Comparison of ENCODE assay signal across 8 mouse cellular contexts in genomic region chr7:110941701-110942530, GRCm38 (mm10). TPM values are rescaled to one million over a fixed set of nuclear protein-coding genes. Genes with fewer than 3 reads are reported as not detected.
DNase-seq lines count a peak whose midpoint lies in the region; ATAC-seq and TF ChIP-seq lines count a peak whose summit lies in the region.

No protein-coding gene starts in this region.

- peak; percentile 65 for ATAC-seq in stomach, postnatal 0 days (ENCODE audit: low FRiP score, low TSS enrichment)
- ATAC-seq in midbrain, embryonic 16.5 days = no peak
- no peak for ATAC-seq in monocyte, adult 5-6 weeks (replicated peaks; ENCODE audit: insufficient number of reproducible peaks, low FRiP score, low TSS enrichment, poor library complexity, severe bottlenecking)

- no peaks in the 10 kb centered on the region for H3K9me3 ChIP-seq in heart, embryonic 10.5 days
- no peaks in the 10 kb centered on the region for H3K9me3 ChIP-seq in stomach, postnatal 0 days (ENCODE audit: control insufficient read depth, low read length)
- H3K9me3 ChIP-seq in midbrain, embryonic 16.5 days (replicated peaks; ENCODE audit: control insufficient read depth, low read length, poor library complexity, severe bottlenecking) = no peaks in the 10 kb centered on the region

- H3K4me3 ChIP-seq in brown adipose tissue, adult 24 weeks (ENCODE audit: insufficient read depth, low read depth, low read length) = no peak overlapping the region
- no peak overlapping the region for H3K4me3 ChIP-seq in heart, embryonic 10.5 days
- H3K4me3 ChIP-seq in stomach, postnatal 0 days (ENCODE audit: low read depth, low read length) = no peak overlapping the region
- H3K4me3 ChIP-seq in midbrain, embryonic 16.5 days (ENCODE audit: low read depth, low read length) = no peak overlapping the region

- TF ChIP-seq EP300 in stomach, postnatal 0 days (optimal IDR thresholded peaks at IDR 0.05) = no peak

- 43% methylated on average over 6 of the region's 6 CpGs for WGBS in heart, embryonic 10.5 days
- 47% methylated on average over 6 of the region's 6 CpGs for WGBS in stomach, postnatal 0 days
- 59% methylated on average over 6 of the region's 6 CpGs for WGBS in midbrain, embryonic 16.5 days

- no peak for TF ChIP-seq CTCF in stomach, postnatal 0 days (IDR thresholded peaks at IDR 0.05; ENCODE audit: low read depth)

- peak overlapping the region; percentile 70 for H3K27ac ChIP-seq in brown adipose tissue, adult 24 weeks (replicated peaks; ENCODE audit: low read depth, low read length)
- H3K27ac ChIP-seq in heart, embryonic 10.5 days = peak overlapping the region; percentile 69
- H3K27ac ChIP-seq in stomach, postnatal 0 days (replicated peaks) = peak overlapping the region; percentile 46
- no peak overlapping the region for H3K27ac ChIP-seq in midbrain, embryonic 16.5 days (ENCODE audit: low read length)

- 0 out of 2 replicates have a peak overlapping the region, but pooled peaks have one; percentile 5 for H3K9ac ChIP-seq in stomach, postnatal 0 days (ENCODE audit: low read length)
- H3K9ac ChIP-seq in midbrain, embryonic 16.5 days (ENCODE audit: low read depth, low read length) = no peak overlapping the region

- peaks cover 13% of the 10 kb centered on the region for H3K4me1 ChIP-seq in brown adipose tissue, adult 24 weeks (ENCODE audit: control insufficient read depth, insufficient read depth, insufficient read length, low read length)
- peaks cover 17% of the 10 kb centered on the region for H3K4me1 ChIP-seq in heart, embryonic 10.5 days
- H3K4me1 ChIP-seq in stomach, postnatal 0 days (replicated peaks; ENCODE audit: control insufficient read depth, insufficient read depth) = no peaks in the 10 kb centered on the region
- H3K4me1 ChIP-seq in midbrain, embryonic 16.5 days (ENCODE audit: control insufficient read depth, insufficient read depth, low read length) = no peaks in the 10 kb centered on the region

- peak; percentile 69 for DNase-seq in adrenal gland, postnatal 14 days
- no peak for DNase-seq in adrenal gland, adult 18-20 months (ENCODE audit: low spot score in 2 of 2)
- no peak for DNase-seq in heart, embryonic 10.5 days (ENCODE audit: low spot score)
- DNase-seq in kidney, postnatal 14 days = peak; percentile 71
- no peak for DNase-seq in stomach, postnatal 0 days (ENCODE audit: low spot score)

- no peak overlapping the region for H3K4me2 ChIP-seq in stomach, postnatal 0 days (replicated peaks; ENCODE audit: low read depth)
- no peak overlapping the region for H3K4me2 ChIP-seq in midbrain, embryonic 16.5 days (ENCODE audit: low read length)

- no peaks in the 10 kb centered on the region for H3K27me3 ChIP-seq in heart, embryonic 10.5 days (ENCODE audit: insufficient read depth, poor library complexity, severe bottlenecking)
- no peaks in the 10 kb centered on the region for H3K27me3 ChIP-seq in stomach, postnatal 0 days (ENCODE audit: control insufficient read depth, insufficient read depth, low read length)
- H3K27me3 ChIP-seq in midbrain, embryonic 16.5 days (ENCODE audit: control insufficient read depth, insufficient read depth, low read depth, low read length) = no peaks in the 10 kb centered on the region

- H3K36me3 ChIP-seq in heart, embryonic 10.5 days = no peaks in the 10 kb centered on the region
- H3K36me3 ChIP-seq in stomach, postnatal 0 days (ENCODE audit: control insufficient read depth, insufficient read depth, low read length) = no peaks in the 10 kb centered on the region
- H3K36me3 ChIP-seq in midbrain, embryonic 16.5 days (ENCODE audit: control insufficient read depth, insufficient read depth, low read length) = no peaks in the 10 kb centered on the region

RNA-seq across cellular contexts. Expression of gene Mrvi1, which starts 40.3 kb away (rescaled TPM):
- 11.6 and 13.0 TPM in 2 replicates for total RNA-seq in adrenal gland, postnatal 14 days (2021)
- 10 to 100 TPM; 11.5 to 12.8 TPM for total RNA-seq in adrenal gland, adult 18-20 months (2021)
- polyA plus RNA-seq in brown adipose tissue, adult 24 weeks (2012; ENCODE audit: insufficient read depth, insufficient read length, missing spikeins) = 1.5 and 2.0 TPM in 2 replicates
- polyA plus RNA-seq in heart, embryonic 10.5 days (2016; fragmentation: Nextera tagmentation; extraction: Ambion mirVana) = 5.1 and 6.5 TPM in 2 replicates
- polyA plus RNA-seq in stomach, postnatal 0 days (2015; fragmentation: Nextera tagmentation; extraction: Ambion mirVana) = 8.4 and 9.1 TPM in 2 replicates
- 0.77 and 1.3 TPM in 2 replicates for polyA plus RNA-seq in midbrain, embryonic 16.5 days (2015; fragmentation: Nextera tagmentation; extraction: Ambion mirVana)
- total RNA-seq in monocyte, adult 5-6 weeks (2017) = 0.19 to 10.2 TPM (median 1.1 TPM) in 3 replicates

Comparison
In these comparisons a context has a peak if more than half of its experiments do, and no peak if none do; other contexts are left out.
1. DNase-seq: peak in adrenal gland, postnatal 14 days (single experiment) and kidney, postnatal 14 days (single experiment); none in adrenal gland, adult 18-20 months (0 of 2), heart, embryonic 10.5 days (single experiment) and stomach, postnatal 0 days (single experiment).